Mouse (Mus musculus) midbrain, embryonic 15.5 days (tissue): ENCODE results near the gene St8sia6. TPM values are rescaled to one million over a fixed set of nuclear protein-coding genes. Genes with fewer than 3 reads are reported as not detected.

Source experiments
- ATAC-seq: fragments of 200-750 bp; cut with Nextera tagmentation; replicated peaks from 2 replicates; pipeline ENCODE4 v1.8.0; 2017; ENCODE audit warnings: moderate TSS enrichment
- H3K27ac ChIP-seq: fragments of 300-500 bp; sonication (generic); 2 replicates; pipeline ENCODE4 v1.5.1; 2015; ENCODE audit warnings: mild to moderate bottlenecking, inconsistent platforms
- H3K27me3 ChIP-seq: fragments of 300-500 bp; sonication (generic); replicated peaks from 2 replicates; pipeline ENCODE4 v1.6.1; 2015; ENCODE audit warnings: inconsistent platforms
- H3K36me3 ChIP-seq: fragments of 300-500 bp; sonication (generic); replicated peaks from 2 replicates; pipeline ENCODE4 v1.6.1; 2015; ENCODE audit warnings: inconsistent platforms
- H3K4me1 ChIP-seq: fragments of 300-500 bp; sonication (generic); 2 replicates; pipeline ENCODE4 v1.6.1; 2015; ENCODE audit warnings: inconsistent platforms
- H3K4me2 ChIP-seq: fragments of 300-500 bp; sonication (generic); 2 replicates; pipeline ENCODE4 v1.6.1; 2015; ENCODE audit warnings: inconsistent platforms, mild to moderate bottlenecking, moderate library complexity
- H3K4me3 ChIP-seq: fragments of 300-500 bp; sonication (generic); 2 replicates; pipeline ENCODE4 v1.5.1; 2015; ENCODE audit warnings: mild to moderate bottlenecking, inconsistent platforms
- H3K9ac ChIP-seq: fragments of 300-500 bp; sonication (generic); 2 replicates; pipeline ENCODE4 v1.6.1; 2015; ENCODE audit warnings: mild to moderate bottlenecking, inconsistent platforms
- H3K9me3 ChIP-seq: fragments of 300-500 bp; sonication (generic); 2 replicates; pipeline ENCODE4 v1.6.1; 2016; ENCODE audit warnings: inconsistent platforms
- WGBS: fragments of 180-500 bp; shearing (Covaris S2); methylation state at CpG from one replicate; pipeline ENCODE4 v1.1.7; 2015; ENCODE audit warnings: mixed read lengths; 5-methylcytosine and 5-hydroxymethylcytosine counted together
- polyA plus RNA-seq: library from polyadenylated mRNA; unstranded; fragments of >200 nt; fragmentation: Nextera tagmentation; extraction: Ambion mirVana; gene quantifications from 2 replicates; pipeline ENCODE4 v1.2.1, GENCODE M21; 2015

Gene St8sia6
- polyA plus RNA-seq, 1 experiment from 2014 or later = 1.1 TPM

DNA sequence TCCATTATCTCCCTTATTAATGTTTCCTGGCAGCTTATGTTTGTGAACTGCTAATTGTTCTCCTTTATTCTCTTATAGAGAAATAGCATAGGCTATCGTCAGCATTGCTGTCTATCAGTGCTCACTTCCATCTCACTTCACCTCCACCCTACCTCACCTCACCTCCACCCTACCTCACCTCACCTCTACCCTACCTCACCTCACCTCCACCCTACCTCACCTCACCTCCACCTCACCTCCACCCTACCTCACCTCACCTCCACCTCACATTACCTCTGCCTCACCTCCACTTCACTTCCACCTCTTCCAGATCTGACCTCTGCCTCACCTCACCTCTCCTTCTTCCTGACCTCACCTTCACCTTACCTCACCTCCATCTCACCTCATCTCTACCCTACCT, 42.2 kb downstream of the St8sia6 start:
- H3K27ac ChIP-seq = no peak overlapping the region
- H3K9me3 ChIP-seq = no peaks in the 10 kb centered on the region
- H3K4me3 ChIP-seq = no peak overlapping the region
- H3K4me2 ChIP-seq = no peak overlapping the region
- no peak for ATAC-seq
- no peak overlapping the region for H3K9ac ChIP-seq
- H3K36me3 ChIP-seq = no peaks in the 10 kb centered on the region
- H3K4me1 ChIP-seq = no peaks in the 10 kb centered on the region
- no peaks in the 10 kb centered on the region for H3K27me3 ChIP-seq
- WGBS = 82% methylated on average over 1 of the region's 1 CpGs

DNA sequence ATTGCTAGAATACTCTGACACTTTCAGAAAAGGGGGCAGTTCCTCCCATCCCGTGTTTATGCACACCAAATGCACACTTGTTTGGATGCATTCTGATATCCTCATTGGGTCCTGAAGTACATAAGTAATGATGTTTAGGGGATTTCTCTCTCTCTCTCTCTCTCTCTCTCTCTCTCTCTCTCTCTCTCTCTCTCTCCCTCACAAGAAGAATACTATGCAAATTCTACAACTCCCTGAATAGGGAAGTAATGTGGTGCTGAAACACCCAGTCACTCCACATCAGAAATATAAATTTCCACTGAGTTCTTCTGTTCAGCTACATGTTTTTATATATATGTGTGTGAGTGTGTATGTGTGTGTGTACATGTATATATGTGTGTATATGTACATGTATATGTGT, 43.1 kb downstream of the St8sia6 start:
- WGBS = 66% methylated on average over 1 of the region's 1 CpGs
- no peaks in the 10 kb centered on the region for H3K27me3 ChIP-seq
- H3K4me1 ChIP-seq = no peaks in the 10 kb centered on the region
- H3K9ac ChIP-seq = no peak overlapping the region
- no peak for ATAC-seq
- H3K4me2 ChIP-seq = no peak overlapping the region
- H3K36me3 ChIP-seq = no peaks in the 10 kb centered on the region
- H3K9me3 ChIP-seq = no peaks in the 10 kb centered on the region
- no peak overlapping the region for H3K4me3 ChIP-seq
- H3K27ac ChIP-seq = no peak overlapping the region

DNA sequence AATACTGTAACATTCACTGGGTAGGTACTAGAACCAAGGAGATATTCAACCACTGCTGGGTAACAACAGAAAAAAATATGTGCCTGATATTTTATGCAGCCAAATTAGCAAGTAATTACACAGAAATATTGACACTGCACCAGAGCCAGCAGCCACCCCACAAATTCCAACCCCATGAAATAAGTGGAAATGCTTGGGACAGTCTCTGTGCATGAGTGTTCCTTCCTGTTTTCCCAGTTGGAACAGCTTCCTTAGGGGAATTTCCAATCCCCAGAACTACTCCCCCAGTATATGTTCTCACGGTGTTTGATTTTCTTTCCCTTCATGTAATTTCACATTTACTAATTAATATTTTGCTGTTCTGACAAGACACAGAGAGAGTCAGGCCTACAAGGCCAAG, 43.8 kb downstream of the St8sia6 start:
- ATAC-seq = no peak
- no peaks in the 10 kb centered on the region for H3K9me3 ChIP-seq
- H3K4me2 ChIP-seq = no peak overlapping the region
- no peak overlapping the region for H3K9ac ChIP-seq
- H3K27me3 ChIP-seq = no peaks in the 10 kb centered on the region
- 76% methylated on average over 1 of the region's 1 CpGs for WGBS
- H3K4me3 ChIP-seq = no peak overlapping the region
- H3K4me1 ChIP-seq = no peaks in the 10 kb centered on the region
- no peaks in the 10 kb centered on the region for H3K36me3 ChIP-seq
- no peak overlapping the region for H3K27ac ChIP-seq

DNA sequence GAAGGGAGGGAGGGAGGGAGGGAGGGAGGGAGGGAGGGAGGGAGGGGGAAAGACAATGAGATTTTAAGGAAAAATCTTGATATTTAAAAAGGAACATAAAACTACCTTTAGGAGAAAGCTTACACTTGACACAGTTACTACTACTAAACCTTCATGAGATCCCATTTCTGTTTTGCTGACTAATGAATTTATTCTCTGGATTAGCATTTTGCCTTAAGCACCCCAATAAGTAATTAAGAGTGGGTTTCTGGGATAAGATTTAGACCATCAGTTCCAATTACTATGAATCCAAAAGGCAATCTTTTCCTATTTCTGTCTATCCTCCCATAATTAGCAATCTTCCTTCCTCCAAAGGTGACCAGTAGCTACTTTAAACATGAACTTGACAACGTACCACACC, 44.7 kb downstream of the St8sia6 start:
- Histone ChIP-seq H3K27me3 (no peaks in the 10 kb centered on the region), H3K9me3 (no peaks in the 10 kb centered on the region), H3K4me1 (no peaks in the 10 kb centered on the region), H3K27ac (no peak overlapping the region), H3K4me3 (no peak overlapping the region), H3K36me3 (no peaks in the 10 kb centered on the region), H3K9ac (no peak overlapping the region), H3K4me2 (no peak overlapping the region)
- ATAC-seq = no peak
- 66% methylated on average over 1 of the region's 1 CpGs for WGBS

DNA sequence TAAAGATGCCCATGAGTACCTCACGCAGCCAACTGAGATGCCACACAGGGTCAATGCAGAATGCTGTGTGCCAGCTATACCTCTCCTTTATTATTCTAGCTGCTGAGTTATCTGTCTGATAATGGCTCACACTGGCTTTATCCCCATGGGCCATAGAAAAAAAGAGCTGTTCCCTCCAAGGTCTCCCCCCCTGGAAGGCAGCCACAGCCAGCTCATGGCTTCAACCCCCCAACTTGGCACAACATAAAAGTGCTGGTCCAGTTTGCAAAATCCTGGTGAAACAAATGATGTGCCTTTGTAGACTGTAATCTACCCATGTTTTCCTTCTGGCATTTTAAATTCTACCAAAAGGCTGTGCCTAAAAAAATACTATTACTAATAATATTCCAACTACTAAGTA, 46.3 kb downstream of the St8sia6 start:
- no peak overlapping the region for H3K4me3 ChIP-seq
- no peaks in the 10 kb centered on the region for H3K36me3 ChIP-seq
- WGBS = 96% methylated on average over 1 of the region's 1 CpGs
- no peak overlapping the region for H3K4me2 ChIP-seq
- no peak overlapping the region for H3K9ac ChIP-seq
- no peak overlapping the region for H3K27ac ChIP-seq
- H3K27me3 ChIP-seq = no peaks in the 10 kb centered on the region
- no peaks in the 10 kb centered on the region for H3K9me3 ChIP-seq
- no peak for ATAC-seq
- H3K4me1 ChIP-seq = no peaks in the 10 kb centered on the region

DNA sequence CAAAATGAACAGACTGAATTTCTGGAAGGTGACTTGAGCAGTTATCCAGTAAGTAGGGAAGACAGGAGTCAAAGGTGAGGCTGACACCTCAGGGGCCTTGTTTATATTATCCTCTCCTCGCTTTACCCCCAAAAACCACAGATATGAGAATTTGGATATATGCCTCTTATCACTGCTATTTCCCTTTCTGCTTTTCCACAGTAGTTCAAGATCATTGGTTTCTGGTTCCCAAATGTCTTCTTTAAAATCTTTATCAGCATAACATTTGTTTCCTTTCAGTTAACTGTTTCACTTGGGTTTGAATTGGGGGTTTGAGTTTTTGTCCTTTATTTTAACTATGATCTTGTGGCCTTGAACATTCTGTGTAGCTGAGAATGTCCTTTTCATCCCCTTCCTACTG, 47.8 kb downstream of the St8sia6 start:
- Histone ChIP-seq H3K4me1 (no peaks in the 10 kb centered on the region), H3K27ac (no peak overlapping the region), H3K4me3 (no peak overlapping the region), H3K27me3 (no peaks in the 10 kb centered on the region), H3K9ac (no peak overlapping the region), H3K36me3 (no peaks in the 10 kb centered on the region), H3K4me2 (no peak overlapping the region), H3K9me3 (no peaks in the 10 kb centered on the region)
- WGBS = 84% methylated on average over 1 of the region's 1 CpGs
- ATAC-seq = no peak

DNA sequence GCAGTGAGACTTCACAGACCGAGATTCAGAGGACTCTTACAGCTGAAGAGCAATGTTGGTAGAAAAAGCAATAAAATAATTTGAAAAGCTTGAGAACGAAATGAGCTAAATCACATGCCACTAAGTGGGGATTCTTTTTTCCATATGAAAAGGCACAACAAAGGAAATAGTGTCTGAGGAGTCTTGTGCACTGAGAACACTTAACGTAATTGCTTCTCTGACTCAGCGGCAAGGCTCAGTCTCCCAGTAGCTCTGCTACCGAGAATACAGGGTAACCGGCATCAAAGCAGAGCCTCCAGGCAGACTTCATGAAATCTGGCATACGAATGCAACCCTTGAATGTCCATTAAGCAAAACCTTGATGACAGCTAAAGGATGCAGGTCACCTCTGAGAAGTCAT, 55.2 kb downstream of the St8sia6 start:
- H3K4me2 ChIP-seq = no peak overlapping the region
- WGBS = 61% methylated on average over 7 of the region's 7 CpGs
- ATAC-seq = 0 out of 2 replicates have a peak, but pooled peaks have one; percentile 62

DNA sequence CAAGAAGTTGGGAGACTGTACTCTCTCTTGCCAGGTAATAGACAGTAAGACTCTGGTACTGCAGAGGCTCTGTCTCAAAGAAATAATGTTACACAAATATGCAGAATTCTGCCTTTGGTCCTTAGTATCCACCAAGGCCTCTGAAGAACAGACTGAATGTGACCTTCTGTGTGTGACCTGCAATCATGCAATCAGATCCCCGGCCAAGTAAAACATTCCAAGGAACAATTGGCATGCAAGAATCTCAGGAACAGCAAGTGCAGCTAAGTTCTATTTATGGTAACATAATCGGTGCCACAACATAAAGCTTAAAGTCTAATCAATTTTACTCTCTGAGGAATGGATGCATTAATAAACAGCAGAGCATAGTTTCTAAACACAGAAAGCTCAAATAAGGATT, 66.0 kb downstream of the St8sia6 start:
- H3K4me2 ChIP-seq = no peak overlapping the region

More for the DNA sequence above, 55.2 kb downstream of the St8sia6 start:
- no peak overlapping the region for H3K4me3 ChIP-seq
- no peaks in the 10 kb centered on the region for H3K27me3 ChIP-seq
- H3K4me1 ChIP-seq = no peaks in the 10 kb centered on the region
- no peaks in the 10 kb centered on the region for H3K36me3 ChIP-seq
- H3K9me3 ChIP-seq = no peaks in the 10 kb centered on the region
- H3K27ac ChIP-seq = no peak overlapping the region
- H3K9ac ChIP-seq = no peak overlapping the region

DNA sequence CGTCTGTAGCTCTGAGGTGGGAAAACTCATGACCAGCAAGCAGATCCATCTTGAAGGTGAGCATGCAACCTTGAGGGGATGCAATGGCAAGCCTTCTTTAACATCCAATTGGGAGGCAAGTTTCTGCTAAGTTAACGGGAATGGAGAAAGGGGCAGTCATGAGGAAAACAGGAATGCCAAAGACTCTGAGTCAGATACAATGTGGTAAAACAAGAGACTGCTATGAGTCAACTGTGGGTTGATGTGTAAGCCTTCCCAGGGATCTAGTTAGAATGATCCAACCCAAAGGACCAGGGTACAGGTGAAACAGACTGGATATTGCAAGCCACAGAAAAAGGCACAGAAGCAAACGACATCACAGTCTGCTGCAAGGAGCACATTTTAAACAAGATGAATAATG, 68.3 kb downstream of the St8sia6 start:
- no peaks in the 10 kb centered on the region for H3K4me1 ChIP-seq
- no peaks in the 10 kb centered on the region; the same call in 1 of the 2 replicates for H3K9me3 ChIP-seq
- no peak overlapping the region for H3K4me3 ChIP-seq
- no peaks in the 10 kb centered on the region for H3K27me3 ChIP-seq
- H3K4me2 ChIP-seq = no peak overlapping the region
- no peak for ATAC-seq
- H3K9ac ChIP-seq = no peak overlapping the region
- 69% methylated on average over 3 of the region's 3 CpGs for WGBS
- H3K36me3 ChIP-seq = no peaks in the 10 kb centered on the region
- no peak overlapping the region for H3K27ac ChIP-seq

More for the DNA sequence above, 66.0 kb downstream of the St8sia6 start:
- no peaks in the 10 kb centered on the region; the same call in 1 of the 2 replicates for H3K9me3 ChIP-seq
- no peak overlapping the region for H3K27ac ChIP-seq
- ATAC-seq = no peak
- H3K4me3 ChIP-seq = no peak overlapping the region
- 86% methylated on average over 2 of the region's 2 CpGs for WGBS
- H3K9ac ChIP-seq = no peak overlapping the region
- H3K36me3 ChIP-seq = no peaks in the 10 kb centered on the region
- H3K4me1 ChIP-seq = no peaks in the 10 kb centered on the region
- no peaks in the 10 kb centered on the region for H3K27me3 ChIP-seq

DNA sequence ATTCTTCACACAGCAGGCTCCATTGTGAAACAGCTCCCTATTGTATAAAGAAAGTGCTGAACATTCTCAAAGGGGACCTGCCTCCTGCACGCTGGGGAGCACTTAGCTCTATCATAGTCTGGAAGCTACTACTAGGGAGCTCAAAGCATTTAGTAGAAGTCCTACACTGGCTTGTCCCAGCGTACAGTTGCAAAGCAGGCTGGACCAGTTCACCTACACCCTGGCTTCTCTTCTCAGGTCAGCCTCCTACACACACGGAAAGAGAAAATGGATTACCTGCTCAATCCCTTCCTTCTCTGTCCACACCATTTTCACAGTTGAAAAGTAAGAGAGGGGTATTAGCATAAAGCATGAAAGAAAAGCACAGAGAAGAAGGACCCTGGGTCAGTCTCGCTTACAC, 71.6 kb downstream of the St8sia6 start:
- ATAC-seq = no peak

DNA sequence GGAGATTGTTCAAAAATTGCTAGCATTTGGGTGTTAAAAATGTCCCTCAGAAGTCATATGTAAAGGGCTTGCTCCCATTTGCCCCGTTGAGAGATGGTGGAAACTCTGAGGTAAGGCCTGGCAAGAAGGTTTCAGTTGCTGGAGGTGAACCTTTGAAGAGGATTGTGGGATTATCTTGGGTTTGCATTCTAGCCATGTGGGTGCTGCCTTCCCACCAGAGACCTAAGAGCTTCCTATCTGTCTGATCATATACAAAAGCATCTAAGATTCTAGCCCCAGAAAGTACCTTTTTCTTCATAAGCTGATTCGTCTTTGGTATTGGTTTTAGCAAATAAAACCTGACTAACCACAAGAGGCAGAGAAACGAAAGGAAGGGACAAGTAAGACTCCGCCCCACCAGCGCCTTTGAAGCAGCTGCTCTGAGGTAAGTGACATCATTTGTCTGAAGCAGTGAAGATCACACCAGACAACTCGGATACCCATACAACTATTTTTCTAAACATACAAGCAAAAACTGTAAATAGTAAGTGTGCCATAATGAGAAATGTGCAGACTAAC, 75.2 kb downstream of the St8sia6 start:
- Histone ChIP-seq H3K4me2 (no peak overlapping the region), H3K27ac (no peak overlapping the region), H3K9me3 (no peaks in the 10 kb centered on the region), H3K4me1 (no peaks in the 10 kb centered on the region), H3K27me3 (no peaks in the 10 kb centered on the region), H3K9ac (no peak overlapping the region), H3K36me3 (no peaks in the 10 kb centered on the region), H3K4me3 (no peak overlapping the region)
- WGBS = 83% methylated on average over 6 of the region's 6 CpGs
- no peak for ATAC-seq

More for the DNA sequence above, 71.6 kb downstream of the St8sia6 start:
- 59% methylated on average over 4 of the region's 4 CpGs for WGBS
- Histone ChIP-seq H3K27ac (no peak overlapping the region), H3K27me3 (no peaks in the 10 kb centered on the region), H3K36me3 (no peaks in the 10 kb centered on the region), H3K9me3 (no peaks in the 10 kb centered on the region), H3K4me1 (no peaks in the 10 kb centered on the region), H3K4me2 (no peak overlapping the region), H3K4me3 (no peak overlapping the region), H3K9ac (no peak overlapping the region)

DNA sequence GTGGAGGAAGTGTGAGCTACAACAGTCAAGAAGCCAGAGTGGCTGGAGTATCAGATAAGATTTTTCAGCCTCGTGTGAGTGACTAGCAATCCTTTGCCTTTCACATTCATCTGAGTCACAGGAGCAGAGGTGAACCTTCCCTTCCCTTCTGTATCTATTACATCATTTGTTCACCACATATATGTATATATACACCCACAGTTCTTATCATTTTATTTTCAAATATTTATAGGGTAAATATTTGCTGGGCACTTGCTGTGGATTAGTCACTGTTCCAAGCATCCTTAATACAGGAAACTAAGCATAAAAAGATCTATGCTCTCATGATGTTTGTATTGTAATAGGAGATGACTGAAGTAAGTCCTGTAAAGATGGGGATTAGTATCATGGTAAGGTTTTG, 85.1 kb downstream of the St8sia6 start:
- Histone ChIP-seq H3K9me3 (no peaks in the 10 kb centered on the region), H3K4me3 (no peak overlapping the region), H3K36me3 (no peaks in the 10 kb centered on the region), H3K27ac (no peak overlapping the region), H3K9ac (no peak overlapping the region), H3K4me1 (no peaks in the 10 kb centered on the region), H3K27me3 (no peaks in the 10 kb centered on the region), H3K4me2 (no peak overlapping the region)
- 80% methylated on average over 1 of the region's 1 CpGs for WGBS
- ATAC-seq = no peak

DNA sequence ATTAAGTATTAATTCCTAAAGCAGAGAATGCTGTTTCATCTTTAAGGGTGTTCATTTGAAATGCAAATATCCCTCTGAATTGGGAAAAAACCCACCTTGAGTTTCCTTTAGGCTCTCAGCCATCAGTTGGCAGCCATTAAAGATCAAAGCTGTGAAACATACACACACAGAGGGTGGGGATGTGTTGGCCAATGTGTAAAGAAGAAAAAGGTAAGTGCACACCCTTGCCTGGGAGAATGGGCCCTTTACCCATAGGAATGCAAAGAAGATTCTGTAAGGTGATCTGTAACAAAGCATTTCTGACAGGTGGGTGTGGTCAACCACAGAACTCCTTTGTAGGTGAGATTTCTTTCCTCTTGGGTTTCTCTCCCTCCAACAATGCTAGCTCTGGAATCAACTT, 96.3 kb downstream of the St8sia6 start:
- no peak overlapping the region for H3K4me2 ChIP-seq
- H3K4me3 ChIP-seq = no peak overlapping the region
- no peaks in the 10 kb centered on the region for H3K9me3 ChIP-seq
- no peak overlapping the region for H3K27ac ChIP-seq
- no peaks in the 10 kb centered on the region for H3K36me3 ChIP-seq
- H3K9ac ChIP-seq = no peak overlapping the region
- no peaks in the 10 kb centered on the region for H3K27me3 ChIP-seq
- no peak; the same call in 1 of the 2 replicates for ATAC-seq
- H3K4me1 ChIP-seq = no peaks in the 10 kb centered on the region
